Mouse (Mus musculus): ENCODE measurements around the gene Emilin2.

GRCm38 (mm10) chr17:71248963-71249362, 62.8 kb downstream of the Emilin2 start:
- TF ChIP-seq CTCF (conservative IDR thresholded peaks at IDR 0.05 in 1 of 2, IDR thresholded peaks at IDR 0.05 in 1 of 2; ENCODE audit: low read depth in 2 of 2, low read length in 2 of 2) (no peak), ETS1 (conservative IDR thresholded peaks at IDR 0.05; ENCODE audit: low read depth, low read length) (no peak), EP300 (IDR thresholded peaks at IDR 0.05; ENCODE audit: low read length) (no peak), ZKSCAN1 (IDR thresholded peaks at IDR 0.05; ENCODE audit: borderline replicate concordance, low read depth, low read length) (no peak), RAD21 (IDR thresholded peaks at IDR 0.05; ENCODE audit: low read depth, low read length) (no peak), CHD1 (IDR thresholded peaks at IDR 0.05; ENCODE audit: low read depth, low read length) (no peak), SMC3 (IDR thresholded peaks at IDR 0.05; ENCODE audit: low read depth, low read length) (no peak), MAX (IDR thresholded peaks at IDR 0.05; ENCODE audit: low read length) (no peak), POLR2A (IDR thresholded peaks at IDR 0.05; ENCODE audit: low read depth, low read length) (no peak), CHD2 (IDR thresholded peaks at IDR 0.05; ENCODE audit: low read length) (no peak), HCFC1 (IDR thresholded peaks at IDR 0.05; ENCODE audit: low read depth, low read length) (no peak), MAZ (IDR thresholded peaks at IDR 0.05; ENCODE audit: low read depth, low read length) (no peak), PAX5 (IDR thresholded peaks at IDR 0.05; ENCODE audit: low read length) (no peak), MYC (IDR thresholded peaks at IDR 0.05; ENCODE audit: low read depth, low read length) (no peak)

All from CH12.LX (cell line).